Mouse (Mus musculus): ENCODE data around the gene Dnajb11. TPM values are rescaled to one million over a fixed set of nuclear protein-coding genes. Genes with fewer than 3 reads are reported as not detected.

Dnajb11 gene
- 96.5 and 109 TPM in 2 replicates for polyA plus RNA-seq (2014; fragmentation: Nextera tagmentation; extraction: Ambion mirVana)

GRCm38 (mm10) chr16:22857431-22858113, at the start of gene Dnajb11, which contains the start of gene Tbccd1:
TSS of gene Dnajb11 (plus strand) at chr16:22857845.
TSS of gene Tbccd1 (minus strand) at chr16:22857669.
- no peaks in the 10 kb centered on the region for H3K9me3 ChIP-seq (ENCODE audit: control insufficient read depth, low read length)
- H3K4me1 ChIP-seq (replicated peaks; ENCODE audit: control insufficient read depth, insufficient read depth, low read length): peaks cover 14% of the 10 kb centered on the region
- peak within 1 kb of the TSS; percentile 93 for H3K9ac ChIP-seq
- under 1% methylated on average over 62 of the region's 62 CpGs for WGBS
- H3K27ac ChIP-seq: peak within 1 kb of the TSS; percentile 60
- no peaks in the 10 kb centered on the region for H3K27me3 ChIP-seq (ENCODE audit: control insufficient read depth, insufficient read depth, low read length)
- ATAC-seq (ENCODE audit: low FRiP score) (peak; percentile 100), DNase-seq (ENCODE audit: low spot score) (peak; percentile 99)
- H3K4me3 ChIP-seq (replicated peaks; ENCODE audit: low read length): peak within 1 kb of the TSS; percentile 98
- peaks cover 7% of the 10 kb centered on the region for H3K36me3 ChIP-seq (replicated peaks; ENCODE audit: control insufficient read depth, insufficient read depth)
- peak within 1 kb of the TSS; percentile 89 for H3K4me2 ChIP-seq (replicated peaks)

DNA sequence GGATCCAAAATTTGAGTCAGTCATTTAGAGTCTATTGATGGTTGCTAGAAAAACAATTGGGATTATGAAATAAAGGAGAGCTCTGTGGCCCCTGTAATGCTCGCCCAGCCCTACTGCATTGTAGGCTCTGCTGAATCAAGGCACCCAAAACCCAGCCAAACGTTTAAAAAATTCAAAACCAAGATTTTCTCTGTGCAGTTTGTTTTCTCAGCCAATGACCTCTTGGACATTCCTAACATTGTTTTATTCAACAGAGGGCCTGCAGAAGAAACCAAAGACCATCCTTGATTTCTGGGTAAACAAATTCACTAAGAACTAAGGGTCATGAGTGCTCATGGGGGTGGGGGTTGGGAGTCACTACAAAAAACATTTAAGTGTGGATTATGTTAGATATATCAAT, 46.2 kb upstream of the Dnajb11 start, which contains the start of gene Crygs:
TSS of gene Crygs (minus strand) at position 101 of the 400 bp plus-strand sequence.
- no peaks in the 10 kb centered on the region for H3K9me3 ChIP-seq (ENCODE audit: control insufficient read depth, low read length)
- no peak within 1 kb of the TSS for H3K9ac ChIP-seq
- peaks cover 24% of the 10 kb centered on the region for H3K27me3 ChIP-seq (ENCODE audit: control insufficient read depth, insufficient read depth, low read length)
- H3K27ac ChIP-seq: no peak within 1 kb of the TSS
- no peak within 1 kb of the TSS for H3K4me2 ChIP-seq (replicated peaks)
- 78% methylated on average over 2 of the region's 2 CpGs for WGBS
- DNase-seq (ENCODE audit: low spot score) (no peak), ATAC-seq (ENCODE audit: low FRiP score) (no peak)
- H3K36me3 ChIP-seq (replicated peaks; ENCODE audit: control insufficient read depth, insufficient read depth): no peaks in the 10 kb centered on the region; the same call in 1 of the 2 replicates
- H3K4me1 ChIP-seq (replicated peaks; ENCODE audit: control insufficient read depth, insufficient read depth, low read length): 0 out of 2 replicates have a peak, but pooled peaks cover 3% of the 10 kb centered on the region
- H3K4me3 ChIP-seq (replicated peaks; ENCODE audit: low read length): no peak within 1 kb of the TSS

DNA sequence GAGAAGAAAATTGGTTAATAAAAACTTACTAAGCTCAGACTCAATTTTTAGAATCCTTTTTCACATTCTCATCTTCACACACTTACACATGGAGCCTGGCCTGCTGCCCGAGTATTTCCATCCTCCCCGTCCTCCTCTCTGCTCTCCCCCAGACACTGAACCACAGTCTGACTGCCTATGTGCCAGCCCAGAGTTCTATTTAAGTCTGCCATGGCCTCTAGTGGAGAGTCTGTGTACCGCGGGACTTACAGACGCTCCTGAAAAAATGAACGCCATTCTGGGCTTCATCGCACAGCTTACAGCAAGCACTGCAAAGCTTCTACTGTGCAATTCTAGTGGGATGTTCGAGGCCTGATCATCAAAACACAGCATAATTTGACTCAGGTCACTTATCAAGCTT, 36.9 kb upstream of the Dnajb11 start:
- H3K27ac ChIP-seq: no peak overlapping the region
- 52% methylated on average over 8 of the region's 8 CpGs for WGBS
- peak; percentile 66; the same call in 1 of the 2 replicates for ATAC-seq (ENCODE audit: low FRiP score)
- peak; percentile 49 for DNase-seq (ENCODE audit: low spot score)
- no peak overlapping the region for H3K4me3 ChIP-seq (replicated peaks; ENCODE audit: low read length)
- peaks cover 36% of the 10 kb centered on the region for H3K36me3 ChIP-seq (replicated peaks; ENCODE audit: control insufficient read depth, insufficient read depth)
- no peaks in the 10 kb centered on the region for H3K4me1 ChIP-seq (replicated peaks; ENCODE audit: control insufficient read depth, insufficient read depth, low read length)
- H3K9ac ChIP-seq: no peak overlapping the region
- H3K4me2 ChIP-seq (replicated peaks): no peak overlapping the region
- no peaks in the 10 kb centered on the region for H3K9me3 ChIP-seq (ENCODE audit: control insufficient read depth, low read length)
- no peaks in the 10 kb centered on the region for H3K27me3 ChIP-seq (ENCODE audit: control insufficient read depth, insufficient read depth, low read length)

- Histone ChIP-seq H3K9me3 (ENCODE audit: control insufficient read depth, low read length) (no peaks in the 10 kb centered on the region), H3K27ac (no peak overlapping the region), H3K27me3 (ENCODE audit: control insufficient read depth, insufficient read depth, low read length) (no peaks in the 10 kb centered on the region), H3K4me1 (replicated peaks; ENCODE audit: control insufficient read depth, insufficient read depth, low read length) (no peaks in the 10 kb centered on the region), H3K9ac (no peak overlapping the region), H3K4me2 (replicated peaks) (no peak overlapping the region), H3K4me3 (replicated peaks; ENCODE audit: low read length) (no peak overlapping the region), H3K36me3 (replicated peaks; ENCODE audit: control insufficient read depth, insufficient read depth) (peaks cover 17% of the 10 kb centered on the region)
- DNase-seq (ENCODE audit: low spot score) (no peak), ATAC-seq (ENCODE audit: low FRiP score) (no peak)
- WGBS: 82% methylated on average over 3 of the region's 3 CpGs
Measured at GRCm38 (mm10) chr16:22832932-22833525, 24.6 kb upstream of the Dnajb11 start.

GRCm38 (mm10) chr16:22839146-22839857, 18.3 kb upstream of the Dnajb11 start:
- H3K4me2 ChIP-seq (replicated peaks): no peak overlapping the region
- WGBS: 91% methylated on average over 3 of the region's 3 CpGs

DNA sequence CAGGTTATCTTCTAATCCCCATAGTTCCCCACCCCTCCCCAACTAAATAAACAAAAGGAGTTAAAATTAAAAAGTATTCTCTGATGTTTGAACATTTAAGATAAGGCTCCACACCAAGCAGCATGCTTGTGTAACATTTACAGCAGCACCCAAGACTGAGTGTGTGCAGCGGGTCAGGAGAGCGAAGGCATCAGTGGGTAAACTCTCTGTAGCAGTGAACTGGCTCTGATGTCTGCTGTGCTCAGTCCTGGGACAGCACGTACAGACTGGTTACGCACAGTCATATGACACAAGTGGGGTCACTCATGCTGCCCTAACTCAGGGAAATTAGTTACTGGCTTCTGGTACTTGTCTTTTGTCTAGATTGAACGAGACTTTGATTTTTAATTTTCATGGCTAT, 14.8 kb upstream of the Dnajb11 start:
- WGBS: 92% methylated on average over 5 of the region's 5 CpGs
- ATAC-seq (ENCODE audit: low FRiP score) (no peak), DNase-seq (ENCODE audit: low spot score) (no peak)
- no peak overlapping the region for H3K4me2 ChIP-seq (replicated peaks)
- H3K4me1 ChIP-seq (replicated peaks; ENCODE audit: control insufficient read depth, insufficient read depth, low read length): peaks cover 6% of the 10 kb centered on the region; the same call in 1 of the 2 replicates
- peaks cover 19% of the 10 kb centered on the region for H3K36me3 ChIP-seq (replicated peaks; ENCODE audit: control insufficient read depth, insufficient read depth)
- H3K4me3 ChIP-seq (replicated peaks; ENCODE audit: low read length): no peak overlapping the region
- no peaks in the 10 kb centered on the region for H3K9me3 ChIP-seq (ENCODE audit: control insufficient read depth, low read length)
- H3K9ac ChIP-seq: no peak overlapping the region
- no peak overlapping the region for H3K27ac ChIP-seq
- H3K27me3 ChIP-seq (ENCODE audit: control insufficient read depth, insufficient read depth, low read length): no peaks in the 10 kb centered on the region

More at GRCm38 (mm10) chr16:22839146-22839857, 18.3 kb upstream of the Dnajb11 start:
- ATAC-seq (ENCODE audit: low FRiP score) (no peak), DNase-seq (ENCODE audit: low spot score) (no peak)
- Histone ChIP-seq H3K9me3 (ENCODE audit: control insufficient read depth, low read length) (no peaks in the 10 kb centered on the region), H3K9ac (no peak overlapping the region), H3K27ac (no peak overlapping the region), H3K36me3 (replicated peaks; ENCODE audit: control insufficient read depth, insufficient read depth) (peaks cover 31% of the 10 kb centered on the region), H3K4me1 (replicated peaks; ENCODE audit: control insufficient read depth, insufficient read depth, low read length) (no peaks in the 10 kb centered on the region), H3K27me3 (ENCODE audit: control insufficient read depth, insufficient read depth, low read length) (no peaks in the 10 kb centered on the region), H3K4me3 (replicated peaks; ENCODE audit: low read length) (no peak overlapping the region)

DNA sequence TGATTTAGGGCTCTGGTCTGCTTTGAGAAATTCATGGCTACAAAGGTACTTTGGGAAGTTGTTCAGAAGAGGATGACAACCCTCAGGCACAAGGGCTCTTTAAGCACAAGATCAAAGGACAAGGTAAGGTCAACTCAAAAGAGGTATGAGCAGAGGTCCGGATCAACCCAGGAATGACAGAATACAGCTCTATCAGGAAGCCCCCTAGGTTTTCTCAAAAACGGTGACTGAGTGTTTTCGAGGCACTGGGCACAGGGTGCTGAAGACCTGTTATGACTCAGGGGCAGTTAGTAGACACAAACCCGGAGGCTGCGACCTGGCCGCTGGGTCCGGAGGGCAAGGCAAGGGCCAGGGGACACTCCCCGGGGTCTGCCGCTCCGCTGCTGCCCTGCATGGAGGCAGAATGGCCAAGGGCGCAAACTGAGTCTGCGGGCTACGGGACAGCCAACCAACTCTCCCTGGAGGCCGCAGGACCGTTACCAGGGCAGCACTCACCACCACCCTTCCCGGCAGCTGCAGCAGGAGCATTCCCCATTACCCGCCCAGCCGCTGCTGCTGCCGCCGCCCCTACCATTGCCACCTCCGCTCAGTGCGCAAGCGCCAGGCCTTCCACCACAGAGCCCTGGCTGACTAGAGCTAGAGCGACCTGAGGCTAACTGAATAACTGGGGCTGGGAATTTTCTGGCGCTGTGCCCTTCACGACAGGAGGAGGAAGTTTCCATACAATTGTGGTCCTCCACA, 13.4 kb upstream of the Dnajb11 start:
- H3K9ac ChIP-seq: peak overlapping the region; percentile 93
- DNase-seq (ENCODE audit: low spot score) (peak; percentile 84), ATAC-seq (ENCODE audit: low FRiP score) (peak; percentile 96)
- H3K4me2 ChIP-seq (replicated peaks): peak overlapping the region; percentile 88
- peak overlapping the region; percentile 59 for H3K4me3 ChIP-seq (replicated peaks; ENCODE audit: low read length)
- H3K27ac ChIP-seq: peak overlapping the region; percentile 67; the same call in 1 of the 2 replicates
- WGBS: 11% methylated on average over 26 of the region's 26 CpGs
- H3K27me3 ChIP-seq (ENCODE audit: control insufficient read depth, insufficient read depth, low read length): no peaks in the 10 kb centered on the region
- peaks cover 6% of the 10 kb centered on the region; the same call in 1 of the 2 replicates for H3K4me1 ChIP-seq (replicated peaks; ENCODE audit: control insufficient read depth, insufficient read depth, low read length)
- peaks cover 18% of the 10 kb centered on the region for H3K36me3 ChIP-seq (replicated peaks; ENCODE audit: control insufficient read depth, insufficient read depth)
- no peaks in the 10 kb centered on the region for H3K9me3 ChIP-seq (ENCODE audit: control insufficient read depth, low read length)

DNA sequence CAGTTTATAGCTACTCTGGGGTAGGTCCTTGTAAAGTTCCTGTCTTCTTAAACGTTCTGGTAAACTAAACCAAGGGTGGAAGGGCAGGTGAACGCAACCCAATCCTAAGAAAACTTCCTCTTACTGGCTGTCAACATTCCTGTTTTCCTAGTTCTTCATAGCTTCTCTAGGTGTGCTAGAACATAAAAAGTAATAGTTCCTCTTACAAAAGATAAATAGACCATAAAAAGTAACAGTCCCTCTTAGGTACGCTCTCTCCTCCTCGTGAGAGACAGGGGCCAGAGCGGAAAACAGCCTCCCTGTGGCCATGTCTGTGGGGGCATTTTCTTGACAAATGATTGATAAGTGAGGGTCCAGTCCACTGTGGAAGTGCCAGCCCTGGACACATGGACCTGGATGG, 12.8 kb upstream of the Dnajb11 start:
- peak overlapping the region; percentile 93 for H3K9ac ChIP-seq
- H3K9me3 ChIP-seq (ENCODE audit: control insufficient read depth, low read length): no peaks in the 10 kb centered on the region
- WGBS: 72% methylated on average over 5 of the region's 5 CpGs
- ATAC-seq (ENCODE audit: low FRiP score) (peak; percentile 4; the same call in 1 of the 2 replicates), DNase-seq (ENCODE audit: low spot score) (no peak)
- H3K36me3 ChIP-seq (replicated peaks; ENCODE audit: control insufficient read depth, insufficient read depth): peaks cover 14% of the 10 kb centered on the region
- H3K4me2 ChIP-seq (replicated peaks): peak overlapping the region; percentile 88
- H3K4me3 ChIP-seq (replicated peaks; ENCODE audit: low read length): peak overlapping the region; percentile 59
- no peaks in the 10 kb centered on the region for H3K27me3 ChIP-seq (ENCODE audit: control insufficient read depth, insufficient read depth, low read length)
- peaks cover 6% of the 10 kb centered on the region; the same call in 1 of the 2 replicates for H3K4me1 ChIP-seq (replicated peaks; ENCODE audit: control insufficient read depth, insufficient read depth, low read length)
- H3K27ac ChIP-seq: peak overlapping the region; percentile 67; the same call in 1 of the 2 replicates

All from hindbrain, embryonic 14.5 days (tissue).